Mouse (Mus musculus): ENCODE data around the gene Kcnj9. TPM values are rescaled to one million over a fixed set of nuclear protein-coding genes. Genes with fewer than 3 reads are reported as not detected.
A peak's percentile ranks its signal among the peaks of the same experiment; 100 is the strongest.

The Kcnj9 gene
- polyA plus RNA-seq, 1 experiment from 2014 or later: not detected

- Histone ChIP-seq H3K4me3 (no peak overlapping the region), H3K9me3 (replicated peaks) (no peaks in the 10 kb centered on the region), H3K27me3 (no peaks in the 10 kb centered on the region), H3K9ac (no peak overlapping the region), H3K36me3 (peaks cover 24% of the 10 kb centered on the region; the same call in 1 of the 2 replicates), H3K4me2 (no peak overlapping the region), H3K4me1 (replicated peaks) (no peaks in the 10 kb centered on the region), H3K27ac (no peak overlapping the region)
- 76% methylated on average over 14 of the region's 14 CpGs for WGBS
- ATAC-seq (replicated peaks; ENCODE audit: insufficient number of reproducible peaks, insufficient read depth, low FRiP score, low read depth): no peak
These were observed 44.9 kb downstream of the Kcnj9 start for GRCm38 (mm10) chr1:172284221-172284620.

DNA sequence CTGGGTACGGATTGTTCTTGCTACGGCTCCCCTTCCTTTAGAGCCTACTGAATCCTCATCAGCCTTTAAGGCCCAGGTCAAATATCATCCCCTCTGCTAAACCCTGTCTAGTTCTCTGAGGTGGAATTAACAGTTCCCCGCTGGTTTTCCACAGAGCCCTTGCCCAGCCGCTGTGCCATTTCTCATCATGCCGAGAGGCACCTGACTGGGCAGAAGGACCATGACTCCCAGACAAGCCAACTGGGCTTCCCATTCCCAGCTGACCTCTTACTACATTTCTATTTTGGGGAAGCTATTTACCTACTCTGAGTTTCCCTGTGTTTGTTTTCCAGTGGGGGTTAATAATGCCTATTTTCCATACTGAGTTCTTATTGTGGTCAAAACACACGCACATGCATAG is 46.0 kb downstream of the Kcnj9 start:
- peaks cover 20% of the 10 kb centered on the region; the same call in 1 of the 2 replicates for H3K36me3 ChIP-seq
- WGBS: 92% methylated on average over 6 of the region's 6 CpGs

GRCm38 (mm10) chr1:172281522-172282254 is 47.4 kb downstream of the Kcnj9 start:
- ATAC-seq (replicated peaks; ENCODE audit: insufficient number of reproducible peaks, insufficient read depth, low FRiP score, low read depth): no peak
- 78% methylated on average over 10 of the region's 10 CpGs for WGBS
- H3K36me3 ChIP-seq: peaks cover 15% of the 10 kb centered on the region; the same call in 1 of the 2 replicates

More for the DNA sequence above, 46.0 kb downstream of the Kcnj9 start:
- Histone ChIP-seq H3K9ac (no peak overlapping the region), H3K4me1 (replicated peaks) (peaks cover 6% of the 10 kb centered on the region; the same call in 1 of the 2 replicates), H3K4me2 (no peak overlapping the region), H3K27me3 (no peaks in the 10 kb centered on the region), H3K9me3 (replicated peaks) (no peaks in the 10 kb centered on the region), H3K4me3 (no peak overlapping the region), H3K27ac (no peak overlapping the region)
- ATAC-seq (replicated peaks; ENCODE audit: insufficient number of reproducible peaks, insufficient read depth, low FRiP score, low read depth): no peak

GRCm38 (mm10) chr1:172279768-172280509 is 49.2 kb downstream of the Kcnj9 start:
- Histone ChIP-seq H3K9me3 (replicated peaks) (no peaks in the 10 kb centered on the region), H3K4me1 (replicated peaks) (peaks cover 6% of the 10 kb centered on the region; the same call in 1 of the 2 replicates), H3K4me3 (no peak overlapping the region), H3K9ac (no peak overlapping the region), H3K27me3 (no peaks in the 10 kb centered on the region), H3K36me3 (peaks cover 10% of the 10 kb centered on the region; the same call in 1 of the 2 replicates), H3K4me2 (no peak overlapping the region), H3K27ac (no peak overlapping the region)
- no peak for ATAC-seq (replicated peaks; ENCODE audit: insufficient number of reproducible peaks, insufficient read depth, low FRiP score, low read depth)
- 75% methylated on average over 16 of the region's 16 CpGs for WGBS

More at GRCm38 (mm10) chr1:172281522-172282254, 47.4 kb downstream of the Kcnj9 start:
- Histone ChIP-seq H3K9me3 (replicated peaks) (no peaks in the 10 kb centered on the region), H3K9ac (no peak overlapping the region), H3K27ac (no peak overlapping the region), H3K4me2 (no peak overlapping the region), H3K27me3 (no peaks in the 10 kb centered on the region), H3K4me1 (replicated peaks) (peaks cover 6% of the 10 kb centered on the region; the same call in 1 of the 2 replicates), H3K4me3 (no peak overlapping the region)

DNA sequence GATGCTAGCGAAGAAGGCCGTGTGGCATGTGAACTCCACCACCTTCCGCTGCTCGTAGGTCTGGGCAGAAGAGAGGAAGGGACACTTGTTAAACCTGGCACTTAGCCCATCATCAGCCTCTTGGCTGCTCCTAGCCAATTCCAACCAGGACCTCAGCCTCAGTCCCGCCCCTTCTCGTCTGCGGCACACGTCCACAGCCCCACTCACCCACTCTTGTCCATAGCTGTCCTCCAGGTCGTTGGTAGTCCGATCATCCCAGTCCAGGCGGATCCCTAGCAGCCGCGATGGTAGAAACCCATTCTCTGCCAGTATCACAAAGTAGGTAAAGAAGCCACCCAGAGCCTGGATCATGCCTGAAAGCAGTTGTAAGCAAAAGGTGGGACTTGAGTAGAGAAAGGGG is 50.8 kb downstream of the Kcnj9 start:
- Histone ChIP-seq H3K36me3 (no peaks in the 10 kb centered on the region; the same call in 1 of the 2 replicates), H3K4me3 (no peak overlapping the region), H3K27ac (no peak overlapping the region), H3K9ac (no peak overlapping the region), H3K9me3 (replicated peaks) (no peaks in the 10 kb centered on the region), H3K4me2 (no peak overlapping the region), H3K27me3 (no peaks in the 10 kb centered on the region), H3K4me1 (replicated peaks) (peaks cover 6% of the 10 kb centered on the region; the same call in 1 of the 2 replicates)
- ATAC-seq (replicated peaks; ENCODE audit: insufficient number of reproducible peaks, insufficient read depth, low FRiP score, low read depth): 0 out of 2 replicates have a peak, but pooled peaks have one; percentile 21
- 75% methylated on average over 13 of the region's 13 CpGs for WGBS

- Histone ChIP-seq H3K27me3 (no peaks in the 10 kb centered on the region), H3K36me3 (no peaks in the 10 kb centered on the region; the same call in 1 of the 2 replicates), H3K27ac (no peak overlapping the region), H3K4me1 (replicated peaks) (peaks cover 6% of the 10 kb centered on the region; the same call in 1 of the 2 replicates), H3K9ac (no peak overlapping the region), H3K4me3 (no peak overlapping the region), H3K4me2 (no peak overlapping the region), H3K9me3 (replicated peaks) (no peaks in the 10 kb centered on the region)
- WGBS: 43% methylated on average over 3 of the region's 3 CpGs
- ATAC-seq (replicated peaks; ENCODE audit: insufficient number of reproducible peaks, insufficient read depth, low FRiP score, low read depth): no peak
These were observed 51.9 kb downstream of the Kcnj9 start for GRCm38 (mm10) chr1:172277172-172277571.

- H3K4me2 ChIP-seq: no peak overlapping the region
- H3K4me3 ChIP-seq: no peak overlapping the region
- H3K9me3 ChIP-seq (replicated peaks): no peaks in the 10 kb centered on the region
- H3K36me3 ChIP-seq: no peaks in the 10 kb centered on the region; the same call in 1 of the 2 replicates
- 76% methylated on average over 5 of the region's 5 CpGs for WGBS
- no peak overlapping the region for H3K27ac ChIP-seq
- no peaks in the 10 kb centered on the region for H3K27me3 ChIP-seq
- no peak for ATAC-seq (replicated peaks; ENCODE audit: insufficient number of reproducible peaks, insufficient read depth, low FRiP score, low read depth)
- no peak overlapping the region for H3K9ac ChIP-seq
- peaks cover 6% of the 10 kb centered on the region; the same call in 1 of the 2 replicates for H3K4me1 ChIP-seq (replicated peaks)
These were observed 54.6 kb downstream of the Kcnj9 start for GRCm38 (mm10) chr1:172274547-172274946.

GRCm38 (mm10) chr1:172274116-172274515 is 55.0 kb downstream of the Kcnj9 start:
- Histone ChIP-seq H3K27me3 (no peaks in the 10 kb centered on the region), H3K4me1 (replicated peaks) (peaks cover 6% of the 10 kb centered on the region; the same call in 1 of the 2 replicates)
- 59% methylated on average over 5 of the region's 5 CpGs for WGBS

DNA sequence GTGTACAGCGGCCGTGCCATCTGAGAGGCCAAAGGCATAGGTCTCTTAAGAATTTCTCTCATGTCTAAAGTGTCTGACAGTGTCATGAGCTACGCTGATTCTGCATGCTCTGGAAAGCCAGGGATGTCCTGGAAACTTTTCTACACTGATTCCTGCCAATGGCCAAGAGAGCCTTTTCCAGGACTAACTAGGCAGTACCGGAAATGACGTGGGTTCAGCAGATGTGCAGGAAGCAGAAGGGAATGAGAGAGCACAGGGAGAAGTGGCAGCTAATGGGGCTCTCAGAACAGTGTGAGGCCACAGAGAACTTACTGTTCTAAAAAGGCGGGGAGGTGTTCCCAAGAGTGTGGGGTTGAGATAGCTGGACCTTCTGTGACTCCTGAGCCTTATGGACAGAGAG is 55.7 kb downstream of the Kcnj9 start:
- no peak overlapping the region for H3K4me3 ChIP-seq
- no peak overlapping the region for H3K4me2 ChIP-seq
- WGBS: 87% methylated on average over 6 of the region's 6 CpGs
- peaks cover 3% of the 10 kb centered on the region; the same call in 1 of the 2 replicates for H3K4me1 ChIP-seq (replicated peaks)
- H3K27me3 ChIP-seq: no peaks in the 10 kb centered on the region
- H3K27ac ChIP-seq: no peak overlapping the region
- H3K36me3 ChIP-seq: no peaks in the 10 kb centered on the region; the same call in 1 of the 2 replicates
- H3K9ac ChIP-seq: no peak overlapping the region
- no peak for ATAC-seq (replicated peaks; ENCODE audit: insufficient number of reproducible peaks, insufficient read depth, low FRiP score, low read depth)
- no peaks in the 10 kb centered on the region for H3K9me3 ChIP-seq (replicated peaks)

More at GRCm38 (mm10) chr1:172274116-172274515, 55.0 kb downstream of the Kcnj9 start:
- no peaks in the 10 kb centered on the region; the same call in 1 of the 2 replicates for H3K36me3 ChIP-seq
- no peaks in the 10 kb centered on the region for H3K9me3 ChIP-seq (replicated peaks)
- H3K27ac ChIP-seq: no peak overlapping the region
- no peak overlapping the region for H3K4me2 ChIP-seq
- no peak overlapping the region for H3K9ac ChIP-seq
- no peak for ATAC-seq (replicated peaks; ENCODE audit: insufficient number of reproducible peaks, insufficient read depth, low FRiP score, low read depth)
- no peak overlapping the region for H3K4me3 ChIP-seq

DNA sequence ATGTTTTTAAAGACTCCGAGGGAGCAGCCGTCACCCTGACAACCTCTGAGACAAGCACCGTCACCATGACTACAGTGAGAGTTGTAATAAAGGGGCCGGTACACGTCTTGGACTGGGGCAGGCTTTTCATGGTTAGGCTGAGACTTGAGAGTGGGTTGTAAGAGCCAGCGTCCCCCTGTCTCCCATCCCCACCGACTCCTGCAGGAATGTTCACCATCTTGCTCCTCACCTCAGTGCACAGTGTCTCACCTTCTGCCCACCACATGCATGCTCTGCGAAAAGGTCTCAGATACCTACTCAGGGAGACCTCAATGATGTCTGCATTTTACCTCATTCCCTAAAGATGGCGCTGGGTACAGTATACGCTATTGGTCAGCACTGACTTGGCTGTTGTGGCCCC is 57.4 kb downstream of the Kcnj9 start:
- Histone ChIP-seq H3K4me3 (no peak overlapping the region), H3K27me3 (no peaks in the 10 kb centered on the region), H3K27ac (no peak overlapping the region), H3K4me2 (no peak overlapping the region), H3K9ac (no peak overlapping the region), H3K36me3 (no peaks in the 10 kb centered on the region; the same call in 1 of the 2 replicates), H3K4me1 (replicated peaks) (no peaks in the 10 kb centered on the region), H3K9me3 (replicated peaks) (no peaks in the 10 kb centered on the region)
- ATAC-seq (replicated peaks; ENCODE audit: insufficient number of reproducible peaks, insufficient read depth, low FRiP score, low read depth): no peak
- WGBS: 75% methylated on average over 10 of the region's 10 CpGs

- Histone ChIP-seq H3K4me1 (replicated peaks) (no peaks in the 10 kb centered on the region), H3K4me2 (no peak overlapping the region), H3K36me3 (no peaks in the 10 kb centered on the region; the same call in 1 of the 2 replicates), H3K9ac (no peak overlapping the region), H3K27ac (no peak overlapping the region), H3K27me3 (no peaks in the 10 kb centered on the region), H3K9me3 (replicated peaks) (no peaks in the 10 kb centered on the region), H3K4me3 (no peak overlapping the region)
- no peak for ATAC-seq (replicated peaks; ENCODE audit: insufficient number of reproducible peaks, insufficient read depth, low FRiP score, low read depth)
- WGBS: 85% methylated on average over 3 of the region's 3 CpGs
These were observed 57.9 kb downstream of the Kcnj9 start for GRCm38 (mm10) chr1:172271208-172271607.
